Mouse (Mus musculus): ENCODE results near the gene Elavl1.

GRCm38 (mm10) chr8:4258678-4259077, 66.5 kb downstream of the Elavl1 start:
- TF ChIP-seq CTCF (IDR thresholded peaks at IDR 0.05; ENCODE audit: low read depth) (no peak), EP300 (IDR thresholded peaks at IDR 0.05; ENCODE audit: low read depth) (no peak)
